Mouse (Mus musculus) testis, postnatal 14 days (tissue): ENCODE data around the gene Camta1.

Experiments
- DNase-seq: peaks from one replicate; pipeline ENCODE4 v3.0.0; 2021; ENCODE audit warnings: low spot score

The Camta1 gene

GRCm38 (mm10) chr4:151377731-151378130 is 483.9 kb downstream of the Camta1 start:
- no peak for DNase-seq

GRCm38 (mm10) chr4:151376234-151376633 is 485.4 kb downstream of the Camta1 start:
- no peak for DNase-seq

GRCm38 (mm10) chr4:151372855-151373566 is 488.7 kb downstream of the Camta1 start:
- no peak for DNase-seq

DNA sequence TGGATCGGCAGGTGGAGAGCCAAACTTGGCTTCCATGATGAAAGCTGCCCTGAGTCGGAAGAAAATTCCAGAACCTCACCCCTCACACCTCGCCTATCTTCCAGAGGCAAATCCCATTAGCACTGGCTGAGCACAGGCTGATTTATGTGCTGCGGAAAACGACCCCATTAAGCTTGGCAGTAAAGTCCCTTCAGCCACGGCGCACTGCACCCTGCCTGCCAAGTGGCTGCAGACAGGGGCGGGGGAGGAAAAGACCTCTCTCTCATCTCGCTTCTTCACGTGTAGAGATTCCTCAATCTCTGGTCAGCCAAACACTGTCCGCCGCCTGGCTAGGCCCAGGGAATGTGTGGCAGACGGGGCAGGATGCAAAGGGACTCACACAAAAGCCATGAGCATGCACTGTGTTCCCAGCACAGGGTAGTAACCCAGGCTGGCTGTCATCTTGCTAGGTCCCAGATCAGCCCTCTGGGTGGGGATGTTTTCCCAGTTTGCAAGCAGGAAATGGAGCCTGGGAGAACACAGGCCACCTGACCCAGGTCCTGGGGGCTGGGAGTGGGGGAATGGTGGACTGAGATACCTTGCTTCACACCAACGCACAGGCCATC is 494.6 kb downstream of the Camta1 start:
- DNase-seq: no peak

GRCm38 (mm10) chr4:151360976-151361673 is 500.6 kb downstream of the Camta1 start:
- DNase-seq: no peak

- DNase-seq: no peak
Observed at GRCm38 (mm10) chr4:151355505-151355904, 506.2 kb downstream of the Camta1 start.

DNA sequence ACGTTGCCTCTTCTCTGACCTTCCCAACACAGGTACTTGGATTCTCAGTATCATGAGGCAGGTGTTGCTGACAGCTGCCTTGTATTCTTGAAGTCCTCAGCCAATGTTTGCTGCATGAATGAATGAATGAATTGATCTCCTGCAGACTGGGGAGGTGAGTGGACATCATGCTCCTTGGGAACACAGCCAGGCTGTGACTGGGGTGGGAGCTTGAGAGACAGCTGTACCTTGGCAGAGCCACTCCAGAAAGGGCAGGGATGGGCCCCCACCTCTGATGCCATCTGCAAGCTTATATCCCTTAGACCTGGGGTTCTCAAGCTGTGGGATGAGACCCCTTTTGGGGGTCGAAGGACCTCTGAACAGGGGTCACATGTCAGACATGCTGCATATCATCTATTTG is 508.9 kb downstream of the Camta1 start:
- no peak for DNase-seq

- no peak for DNase-seq
Observed at GRCm38 (mm10) chr4:151352249-151352648, 509.4 kb downstream of the Camta1 start.

DNA sequence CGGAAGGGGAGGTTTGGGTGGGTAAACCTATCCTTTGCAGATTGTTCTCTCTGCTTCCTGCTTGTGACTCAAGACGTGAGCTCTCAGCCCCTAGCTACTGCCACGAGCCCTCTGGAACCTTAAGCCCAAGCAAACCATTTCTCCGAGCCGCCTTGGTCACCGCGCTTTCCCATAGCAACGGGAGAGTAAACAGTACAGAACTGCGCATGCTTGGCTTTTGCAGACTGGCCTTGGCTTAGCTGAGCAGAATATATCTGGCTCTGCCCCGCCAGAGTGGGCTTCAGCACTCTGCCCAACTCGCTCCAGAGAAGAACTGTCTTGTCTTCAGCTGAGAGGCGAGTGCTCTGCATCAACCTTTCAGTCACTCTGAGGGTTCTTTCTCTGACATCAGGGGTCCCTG is 509.9 kb downstream of the Camta1 start:
- DNase-seq: no peak

DNA sequence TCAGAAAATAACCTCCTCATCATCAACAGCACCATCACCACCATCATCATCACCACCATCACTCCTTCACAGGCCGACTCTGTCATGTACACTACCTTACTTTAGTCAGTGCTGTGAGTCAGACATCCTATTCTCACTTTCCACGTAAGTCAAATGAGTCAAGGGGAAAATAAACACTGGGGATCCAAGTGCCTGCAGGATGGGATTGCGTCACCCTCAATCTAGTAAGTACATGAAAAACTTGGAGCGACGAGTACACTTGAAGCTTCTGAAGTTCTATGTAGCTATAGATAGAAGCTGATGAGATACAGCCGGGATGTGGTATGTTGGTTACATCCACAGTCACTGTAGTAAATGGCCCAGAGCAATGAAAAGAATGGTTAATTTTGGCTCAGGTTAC is 514.1 kb downstream of the Camta1 start:
- DNase-seq: no peak

GRCm38 (mm10) chr4:151346673-151347072 is 515.0 kb downstream of the Camta1 start:
- no peak for DNase-seq

DNA sequence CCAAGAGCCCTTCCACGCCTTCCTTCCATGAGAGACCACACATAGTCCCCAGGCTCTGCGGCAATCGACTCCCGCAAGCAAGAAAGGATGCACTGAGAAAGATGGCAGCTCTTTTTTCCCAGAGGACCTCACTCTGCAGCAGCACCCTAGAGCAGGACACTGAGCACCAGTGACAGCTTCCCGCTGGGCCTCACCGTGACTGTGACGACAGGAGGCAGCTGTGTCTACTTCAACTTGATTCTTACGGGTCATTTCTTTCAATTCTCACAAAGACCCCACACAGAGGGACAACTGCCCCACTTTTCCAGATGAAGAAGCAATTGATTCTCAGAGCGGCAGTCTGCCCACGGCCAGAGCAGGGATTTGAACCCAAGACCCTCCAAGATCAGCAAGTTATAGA is 516.9 kb downstream of the Camta1 start:
- DNase-seq: no peak

GRCm38 (mm10) chr4:151339421-151339820 is 522.3 kb downstream of the Camta1 start:
- no peak for DNase-seq

- DNase-seq: no peak
Observed at GRCm38 (mm10) chr4:151338931-151339330, 522.7 kb downstream of the Camta1 start.

GRCm38 (mm10) chr4:151337543-151337942 is 524.1 kb downstream of the Camta1 start:
- DNase-seq: no peak

GRCm38 (mm10) chr4:151336413-151336812 is 525.3 kb downstream of the Camta1 start:
- no peak for DNase-seq

GRCm38 (mm10) chr4:151334951-151335742 is 526.5 kb downstream of the Camta1 start:
- peak; percentile 58 for DNase-seq

DNA sequence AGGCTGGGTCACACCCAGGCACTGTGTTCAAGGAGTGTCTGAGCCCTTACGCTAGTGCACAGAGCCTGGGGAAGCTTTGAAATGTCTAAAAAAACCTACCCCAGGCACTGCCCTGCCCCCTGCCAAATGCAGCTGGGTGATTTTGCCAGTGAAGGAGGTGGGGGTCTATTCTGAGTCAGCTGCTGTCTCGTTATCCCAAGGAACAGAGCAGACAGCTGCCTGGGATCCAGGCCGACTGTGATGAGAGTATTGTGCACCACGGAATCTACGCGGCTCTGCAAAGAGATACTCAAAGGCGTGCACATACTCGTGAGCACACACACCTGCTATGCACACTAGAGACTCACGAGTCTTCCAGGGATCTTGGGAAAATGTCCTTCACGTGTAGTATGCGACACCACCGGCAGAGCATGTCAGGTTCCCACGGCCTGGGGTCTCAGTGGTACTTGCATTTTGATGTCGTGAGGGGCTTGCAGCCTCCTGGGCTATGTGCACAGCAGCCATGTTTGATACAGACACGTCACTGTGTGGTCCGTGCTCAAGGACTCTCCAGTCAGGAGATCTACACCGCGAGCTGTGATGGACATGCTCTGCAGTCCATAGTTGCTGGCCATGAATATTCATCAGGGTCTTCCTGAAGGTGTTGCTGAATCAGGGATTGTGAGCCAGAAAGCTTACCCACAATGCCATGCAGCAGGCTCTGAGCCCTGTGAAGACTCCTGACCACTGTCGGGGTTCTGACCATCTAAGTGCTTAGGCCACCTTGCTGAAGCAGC is 529.4 kb downstream of the Camta1 start:
- DNase-seq: no peak

GRCm38 (mm10) chr4:151330983-151331382 is 530.7 kb downstream of the Camta1 start:
- DNase-seq: no peak

- DNase-seq: no peak
Observed at GRCm38 (mm10) chr4:151328071-151328470, 533.6 kb downstream of the Camta1 start.

DNA sequence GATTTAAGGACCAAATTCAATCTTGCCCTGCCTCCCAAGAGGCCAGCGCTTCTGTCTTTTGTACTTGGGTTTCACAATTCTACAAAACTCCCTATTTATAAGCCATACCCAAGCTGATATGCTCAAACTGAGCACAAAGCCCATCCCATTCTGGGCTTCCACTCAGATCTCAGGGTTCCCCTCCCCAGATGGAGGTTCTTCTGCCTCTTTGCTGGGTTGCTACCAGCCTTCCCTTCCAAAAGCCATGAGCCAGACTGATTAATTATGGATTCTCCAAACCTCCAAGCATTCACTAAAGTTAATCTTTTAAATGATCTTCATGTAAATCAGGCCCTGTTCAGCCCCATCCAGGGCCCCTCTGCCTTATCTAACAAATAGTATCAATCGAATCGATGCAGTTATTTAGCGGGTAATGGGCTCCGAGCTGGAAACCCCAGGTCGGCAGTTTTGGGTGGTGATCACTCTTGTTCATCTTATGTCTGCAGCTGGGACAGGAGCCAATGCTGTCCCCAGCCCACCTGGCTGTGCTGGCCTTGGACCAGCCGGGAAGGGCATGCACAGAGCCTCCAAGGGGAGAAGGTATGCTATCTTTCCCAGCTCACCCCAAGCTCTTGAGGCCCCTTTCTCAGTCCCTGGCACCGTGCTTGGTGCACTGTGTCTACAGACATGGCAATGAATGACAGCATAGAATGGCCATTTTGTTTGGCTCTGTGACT is 534.5 kb downstream of the Camta1 start:
- no peak for DNase-seq
